In the genomic region with DNA sequence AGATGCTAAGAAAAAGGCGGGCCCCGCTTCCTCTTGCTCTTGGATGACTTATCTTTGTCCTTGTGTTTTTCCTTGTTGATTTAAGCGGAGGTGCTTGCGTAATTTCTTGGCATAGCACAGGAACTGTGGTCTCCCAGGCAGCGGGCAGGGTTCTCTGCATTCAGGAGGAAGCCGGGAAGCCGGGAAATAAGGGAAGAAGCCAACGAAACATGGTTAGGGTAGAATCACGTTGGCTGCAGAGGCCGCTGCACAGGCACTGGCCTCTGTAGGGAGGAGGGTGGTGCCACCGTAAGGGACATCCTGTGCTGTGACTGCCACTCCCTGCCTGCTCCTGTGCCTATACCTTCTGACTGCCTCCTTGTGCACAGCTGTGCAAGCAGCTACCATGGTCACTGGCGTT, we compare ENCODE assay signal across 11 mouse cellular contexts. TPM values are rescaled to one million over a fixed set of nuclear protein-coding genes. Genes with fewer than 3 reads are reported as not detected.
DNase-seq lines count a peak whose midpoint lies in the region; ATAC-seq and TF ChIP-seq lines count a peak whose summit lies in the region.
"Had no signal": no experiment of that assay in that cellular context is flagged by ENCODE, and none has a peak within 500 bp of the region (broad histone marks: within the 10 kb centered on the region; RNA-seq: fewer than 3 reads in every experiment).

No protein-coding gene starts in this region.

- H3K9ac ChIP-seq in midbrain, embryonic 16.5 days (ENCODE audit: low read depth, low read length) = no peak overlapping the region
- H3K9ac ChIP-seq in heart, embryonic 13.5 days = no peak overlapping the region
- H3K9ac ChIP-seq in forebrain, embryonic 14.5 days (ENCODE audit: low read length) = no peak overlapping the region
- H3K9ac ChIP-seq: forebrain, embryonic 15.5 days had no signal

- WGBS in midbrain, embryonic 10.5 days = 79% methylated on average over 12 of the region's 12 CpGs
- WGBS in midbrain, embryonic 16.5 days = 78% methylated on average over 12 of the region's 12 CpGs
- 59% methylated on average over 12 of the region's 12 CpGs for WGBS in heart, embryonic 13.5 days
- 12% methylated on average over 12 of the region's 12 CpGs for whole genome bisulfite sequencing in small intestine, adult 2 months
- WGBS in forebrain, embryonic 14.5 days = 82% methylated on average over 12 of the region's 12 CpGs

- peaks cover 7% of the 10 kb centered on the region; the same call in 1 of the 2 replicates for H3K27me3 ChIP-seq in midbrain, embryonic 10.5 days (ENCODE audit: low read depth, poor library complexity, severe bottlenecking)
- H3K27me3 ChIP-seq in midbrain, embryonic 16.5 days (ENCODE audit: control insufficient read depth, insufficient read depth, low read depth, low read length) = no peaks in the 10 kb centered on the region
- H3K27me3 ChIP-seq in heart, embryonic 13.5 days (replicated peaks) = peaks cover 7% of the 10 kb centered on the region; the same call in 1 of the 2 replicates
- H3K27me3 ChIP-seq in small intestine, adult 2 months (ENCODE audit: control insufficient read depth, insufficient read depth, low read length) = no peaks in the 10 kb centered on the region
- H3K27me3 ChIP-seq in forebrain, embryonic 14.5 days (replicated peaks; ENCODE audit: control insufficient read depth, insufficient read depth, low read length) = no peaks in the 10 kb centered on the region
- H3K27me3 ChIP-seq: forebrain, embryonic 15.5 days had no signal

- H3K9me3 ChIP-seq in midbrain, embryonic 10.5 days (replicated peaks) = no peaks in the 10 kb centered on the region
- no peaks in the 10 kb centered on the region for H3K9me3 ChIP-seq in midbrain, embryonic 16.5 days (replicated peaks; ENCODE audit: control insufficient read depth, low read length, poor library complexity, severe bottlenecking)
- no peaks in the 10 kb centered on the region for H3K9me3 ChIP-seq in heart, embryonic 13.5 days
- H3K9me3 ChIP-seq in forebrain, embryonic 14.5 days (replicated peaks; ENCODE audit: control insufficient read depth, low read length) = no peaks in the 10 kb centered on the region
- H3K9me3 ChIP-seq: forebrain, embryonic 15.5 days had no signal

- peaks cover 31% of the 10 kb centered on the region for H3K4me1 ChIP-seq in midbrain, embryonic 10.5 days
- no peaks in the 10 kb centered on the region for H3K4me1 ChIP-seq in midbrain, embryonic 16.5 days (ENCODE audit: control insufficient read depth, insufficient read depth, low read length)
- peaks cover 24% of the 10 kb centered on the region for H3K4me1 ChIP-seq in heart, embryonic 13.5 days
- H3K4me1 ChIP-seq in small intestine, adult 2 months (ENCODE audit: control insufficient read depth, insufficient read depth, insufficient read length, low read length) = peaks cover 22% of the 10 kb centered on the region
- no peaks in the 10 kb centered on the region for H3K4me1 ChIP-seq in forebrain, embryonic 14.5 days (ENCODE audit: control insufficient read depth, insufficient read depth, low read length)
- H3K4me1 ChIP-seq: forebrain, embryonic 15.5 days had no signal

- no peak for TF ChIP-seq CTCF in small intestine, adult 2 months (IDR thresholded peaks at IDR 0.05; ENCODE audit: extremely low read depth, insufficient read length, insufficient replicate concordance, low read depth, low read length)

- no peak overlapping the region for H3K4me2 ChIP-seq in midbrain, embryonic 16.5 days (ENCODE audit: low read length)
- H3K4me2 ChIP-seq in heart, embryonic 13.5 days = peak overlapping the region; percentile 12
- H3K4me2 ChIP-seq in forebrain, embryonic 14.5 days (ENCODE audit: low read length) = no peak overlapping the region
- H3K4me2 ChIP-seq: forebrain, embryonic 15.5 days had no signal

- no peak for DNase-seq in midbrain, embryonic 10.5 days (ENCODE audit: low spot score)
- peak; percentile 51 to 75 for DNase-seq in kidney, postnatal 36 days
- no peak for DNase-seq in forebrain, embryonic 14.5 days (ENCODE audit: low spot score)
- no peak for DNase-seq in layer of hippocampus, postnatal 25 days (ENCODE audit: extremely low spot score in 1 of 2, low spot score in 1 of 2)
- DNase-seq: right cerebral cortex, adult 18-20 months had no signal

- no peak overlapping the region for H3K4me3 ChIP-seq in midbrain, embryonic 10.5 days
- no peak overlapping the region for H3K4me3 ChIP-seq in midbrain, embryonic 16.5 days (ENCODE audit: low read depth, low read length)
- no peak overlapping the region for H3K4me3 ChIP-seq in heart, embryonic 13.5 days
- H3K4me3 ChIP-seq in small intestine, adult 2 months (ENCODE audit: low read depth, low read length) = no peak overlapping the region
- no peak overlapping the region for H3K4me3 ChIP-seq in forebrain, embryonic 14.5 days (ENCODE audit: low read depth, low read length)
- H3K4me3 ChIP-seq: forebrain, embryonic 15.5 days had no signal

- 0 out of 2 replicates have a peak overlapping the region, but pooled peaks have one; percentile 28 for H3K27ac ChIP-seq in midbrain, embryonic 10.5 days (replicated peaks)
- no peak overlapping the region for H3K27ac ChIP-seq in midbrain, embryonic 16.5 days (ENCODE audit: low read length)
- peak overlapping the region; percentile 60 for H3K27ac ChIP-seq in heart, embryonic 13.5 days (replicated peaks)
- H3K27ac ChIP-seq in small intestine, adult 2 months (ENCODE audit: insufficient read depth, low read depth, low read length) = peak overlapping the region; percentile 75
- H3K27ac ChIP-seq in forebrain, embryonic 14.5 days (ENCODE audit: low read depth, low read length) = no peak overlapping the region
- H3K27ac ChIP-seq: forebrain, embryonic 15.5 days had no signal

- no peak for ATAC-seq in midbrain, embryonic 16.5 days
- ATAC-seq in heart, embryonic 13.5 days (ENCODE audit: extremely low read depth, insufficient number of reproducible peaks, low FRiP score, low TSS enrichment) = no peak
- ATAC-seq in inflammation-experienced regulatory T-cells, adult 6 months = no peak
- no peak for ATAC-seq in forebrain, embryonic 14.5 days
- ATAC-seq: forebrain, embryonic 15.5 days had no signal

- no peak for TF ChIP-seq POLR2A in small intestine, adult 2 months (IDR thresholded peaks at IDR 0.05; ENCODE audit: low read depth, low read length)

- no peaks in the 10 kb centered on the region for H3K36me3 ChIP-seq in midbrain, embryonic 10.5 days
- no peaks in the 10 kb centered on the region for H3K36me3 ChIP-seq in midbrain, embryonic 16.5 days (ENCODE audit: control insufficient read depth, insufficient read depth, low read length)
- no peaks in the 10 kb centered on the region for H3K36me3 ChIP-seq in heart, embryonic 13.5 days
- no peaks in the 10 kb centered on the region for H3K36me3 ChIP-seq in small intestine, adult 2 months (ENCODE audit: control insufficient read depth, insufficient read depth, low read length)
- no peaks in the 10 kb centered on the region for H3K36me3 ChIP-seq in forebrain, embryonic 14.5 days (ENCODE audit: control insufficient read depth, insufficient read depth, low read length)
- H3K36me3 ChIP-seq: forebrain, embryonic 15.5 days had no signal

RNA-seq across cellular contexts. Expression of gene Atp2c2, which starts 15.4 kb away (rescaled TPM):
- 1.2 and 1.6 TPM in 2 replicates for polyA plus RNA-seq in midbrain, embryonic 10.5 days (2016; fragmentation: Nextera tagmentation; extraction: Ambion mirVana)
- polyA plus RNA-seq in midbrain, embryonic 16.5 days (2015; fragmentation: Nextera tagmentation; extraction: Ambion mirVana) = 0.18 and 0.20 TPM in 2 replicates
- polyA plus RNA-seq in heart, embryonic 13.5 days (2015; fragmentation: Nextera tagmentation; extraction: Ambion mirVana) = 0.20 and 0.29 TPM in 2 replicates
- 3.0 and 4.8 TPM in 2 replicates for polyA plus RNA-seq in small intestine, adult 2 months (2012; rRNA removed)
- not detected for polyA plus RNA-seq in inflammation-experienced regulatory T-cells, adult 6 months (2017; shearing (Covaris generic))
- 0.05 TPM in 1 of 2 replicates, not detected in the other for polyA plus RNA-seq in forebrain, embryonic 14.5 days (2014; fragmentation: Nextera tagmentation; extraction: Ambion mirVana)
- total RNA-seq in layer of hippocampus, postnatal 25 days (2021) = 1 to 10 TPM; 1.8 to 1.9 TPM

RNA-seq across cellular contexts. Expression of gene Wfdc1, which starts 49.1 kb away (rescaled TPM):
- polyA plus RNA-seq in midbrain, embryonic 10.5 days (2016; fragmentation: Nextera tagmentation; extraction: Ambion mirVana) = 20.5 and 32.9 TPM in 2 replicates
- polyA plus RNA-seq in midbrain, embryonic 16.5 days (2015; fragmentation: Nextera tagmentation; extraction: Ambion mirVana) = 6.0 and 6.3 TPM in 2 replicates
- polyA plus RNA-seq in heart, embryonic 13.5 days (2015; fragmentation: Nextera tagmentation; extraction: Ambion mirVana) = 3.6 and 4.4 TPM in 2 replicates
- polyA plus RNA-seq in small intestine, adult 2 months (2012; rRNA removed) = 33.8 and 34.5 TPM in 2 replicates
- polyA plus RNA-seq in inflammation-experienced regulatory T-cells, adult 6 months (2017; shearing (Covaris generic)) = not detected
- polyA plus RNA-seq in forebrain, embryonic 14.5 days (2014; fragmentation: Nextera tagmentation; extraction: Ambion mirVana) = 3.7 and 4.5 TPM in 2 replicates
- total RNA-seq in layer of hippocampus, postnatal 25 days (2021) = 1 to 10 TPM; 6.6 to 8.4 TPM
- polyA plus RNA-seq: limb, embryonic 11.5 days had no signal

Comparison
In these comparisons a context has a peak if more than half of its experiments do, and no peak if none do; other contexts are left out.
1. H3K27ac ChIP-seq: peak in midbrain, embryonic 10.5 days (single experiment), heart, embryonic 13.5 days (single experiment) and small intestine, adult 2 months (single experiment); none in midbrain, embryonic 16.5 days (single experiment) and forebrain, embryonic 14.5 days (single experiment).
2. DNase-seq: peak in kidney, postnatal 36 days (2 of 2); none in midbrain, embryonic 10.5 days (single experiment), forebrain, embryonic 14.5 days (single experiment) and layer of hippocampus, postnatal 25 days (0 of 2).